Mouse (Mus musculus): ENCODE data around the gene Tmem91. TPM values are rescaled to one million over a fixed set of nuclear protein-coding genes. Genes with fewer than 3 reads are reported as not detected.

The Tmem91 gene
- total RNA-seq, 1 experiment, result 0.94 TPM

GRCm38 (mm10) chr7:25669631-25670030, 5.3 kb downstream of the Tmem91 start:
- peaks cover 5 to 44% of the 10 kb centered on the region in 2 experiments for H3K4me1 ChIP-seq (ENCODE audit: control insufficient read depth in 2 of 2, insufficient read depth in 2 of 2, low read length in 2 of 2, poor library complexity in 1 of 2)
- TF ChIP-seq ZNF384 (IDR thresholded peaks at IDR 0.05; ENCODE audit: low read depth, low read length) (no peak), CHD2 (IDR thresholded peaks at IDR 0.05; ENCODE audit: low read depth, low read length) (no peak), MAFK (IDR thresholded peaks at IDR 0.05; ENCODE audit: insufficient read depth, low read depth, low read length) (no peak), HCFC1 (IDR thresholded peaks at IDR 0.05; ENCODE audit: borderline replicate concordance, insufficient read depth, low read length) (no peak), ZC3H11A (IDR thresholded peaks at IDR 0.05; ENCODE audit: borderline replicate concordance, low read depth, low read length) (no peak)
- no peak overlapping the region for H3K9ac ChIP-seq (ENCODE audit: insufficient read depth, low read depth, low read length, poor library complexity, severe bottlenecking)
- DNase-seq (ENCODE audit: low read depth, low spot score), result no peak
- peak overlapping the region; percentile 91 for H3K27ac ChIP-seq (ENCODE audit: insufficient read depth, low read depth, low read length, poor library complexity, severe bottlenecking)
- H3K36me3 ChIP-seq (ENCODE audit: control insufficient read depth, insufficient read depth, low read length, poor library complexity, severe bottlenecking), result peaks cover 43% of the 10 kb centered on the region
- in situ Hi-C loops (cut with MboI; ENCODE audit: low sequenced_read_pairs in 2 of 2, unreplicated experiment in 2 of 2), result no loop called here
- H3K4me3 ChIP-seq (ENCODE audit: insufficient read depth in 1 of 2, low read depth in 1 of 2, low read length in 2 of 2, poor library complexity in 1 of 2, severe bottlenecking in 1 of 2), result peak overlapping the region; percentile 0 to 46; a peak in 3 of 4 replicates
- H3K9me3 ChIP-seq (ENCODE audit: control insufficient read depth, insufficient read depth, low read depth, low read length), result no peaks in the 10 kb centered on the region

GRCm38 (mm10) chr7:25669158-25669557, 5.8 kb downstream of the Tmem91 start:
- no peak for DNase-seq (ENCODE audit: low read depth, low spot score)
- Histone ChIP-seq H3K36me3 (ENCODE audit: control insufficient read depth, insufficient read depth, low read length, poor library complexity, severe bottlenecking) (peaks cover 47% of the 10 kb centered on the region), H3K4me3 (ENCODE audit: insufficient read depth in 1 of 2, low read depth in 1 of 2, low read length in 2 of 2, poor library complexity in 1 of 2, severe bottlenecking in 1 of 2) (peak overlapping the region in 1 of 2 experiments; percentile 0; a peak in 1 of 4 replicates), H3K4me1 (ENCODE audit: control insufficient read depth in 2 of 2, insufficient read depth in 2 of 2, low read length in 2 of 2, poor library complexity in 1 of 2) (peaks cover 5 to 39% of the 10 kb centered on the region in 2 experiments), H3K9ac (ENCODE audit: insufficient read depth, low read depth, low read length, poor library complexity, severe bottlenecking) (no peak overlapping the region), H3K27ac (ENCODE audit: insufficient read depth, low read depth, low read length, poor library complexity, severe bottlenecking) (peak overlapping the region; percentile 86), H3K9me3 (ENCODE audit: control insufficient read depth, insufficient read depth, low read depth, low read length) (no peaks in the 10 kb centered on the region)
- in situ Hi-C loops (cut with MboI; ENCODE audit: low sequenced_read_pairs in 2 of 2, unreplicated experiment in 2 of 2), result no loop called here
- TF ChIP-seq MAFK (IDR thresholded peaks at IDR 0.05; ENCODE audit: insufficient read depth, low read depth, low read length) (no peak), ZNF384 (IDR thresholded peaks at IDR 0.05; ENCODE audit: low read depth, low read length) (no peak), CHD2 (IDR thresholded peaks at IDR 0.05; ENCODE audit: low read depth, low read length) (no peak), ZC3H11A (IDR thresholded peaks at IDR 0.05; ENCODE audit: borderline replicate concordance, low read depth, low read length) (no peak), HCFC1 (IDR thresholded peaks at IDR 0.05; ENCODE audit: borderline replicate concordance, insufficient read depth, low read length) (no peak)

- Histone ChIP-seq H3K27ac (ENCODE audit: insufficient read depth, low read depth, low read length, poor library complexity, severe bottlenecking) (no peak overlapping the region), H3K9me3 (ENCODE audit: control insufficient read depth, insufficient read depth, low read depth, low read length) (no peaks in the 10 kb centered on the region), H3K4me1 (ENCODE audit: control insufficient read depth in 2 of 2, insufficient read depth in 2 of 2, low read length in 2 of 2, poor library complexity in 1 of 2) (peaks cover 5 to 41% of the 10 kb centered on the region in 2 experiments), H3K36me3 (ENCODE audit: control insufficient read depth, insufficient read depth, low read length, poor library complexity, severe bottlenecking) (peaks cover 70% of the 10 kb centered on the region), H3K4me3 (ENCODE audit: insufficient read depth in 1 of 2, low read depth in 1 of 2, low read length in 2 of 2, poor library complexity in 1 of 2, severe bottlenecking in 1 of 2) (no peak overlapping the region), H3K9ac (ENCODE audit: insufficient read depth, low read depth, low read length, poor library complexity, severe bottlenecking) (no peak overlapping the region)
- TF ChIP-seq HCFC1 (IDR thresholded peaks at IDR 0.05; ENCODE audit: borderline replicate concordance, insufficient read depth, low read length) (no peak), CHD2 (IDR thresholded peaks at IDR 0.05; ENCODE audit: low read depth, low read length) (no peak), MAFK (IDR thresholded peaks at IDR 0.05; ENCODE audit: insufficient read depth, low read depth, low read length) (no peak), ZC3H11A (IDR thresholded peaks at IDR 0.05; ENCODE audit: borderline replicate concordance, low read depth, low read length) (no peak), ZNF384 (IDR thresholded peaks at IDR 0.05; ENCODE audit: low read depth, low read length) (no peak)
- DNase-seq (ENCODE audit: low read depth, low spot score), result no peak
- in situ Hi-C loops (cut with MboI; ENCODE audit: low sequenced_read_pairs in 2 of 2, unreplicated experiment in 2 of 2), result no loop called here
Observed at GRCm38 (mm10) chr7:25666381-25666780, 8.6 kb downstream of the Tmem91 start.

- TF ChIP-seq ZNF384 (IDR thresholded peaks at IDR 0.05; ENCODE audit: low read depth, low read length) (no peak), HCFC1 (IDR thresholded peaks at IDR 0.05; ENCODE audit: borderline replicate concordance, insufficient read depth, low read length) (peak; percentile 78; the same call in 1 of the 2 replicates)
- Histone ChIP-seq H3K4me3 (ENCODE audit: insufficient read depth in 1 of 2, low read depth in 1 of 2, low read length in 2 of 2, poor library complexity in 1 of 2, severe bottlenecking in 1 of 2) (peak within 1 kb of the TSS; percentile 86 to 92), H3K36me3 (ENCODE audit: control insufficient read depth, insufficient read depth, low read length, poor library complexity, severe bottlenecking) (peaks cover 25% of the 10 kb centered on the region), H3K9ac (ENCODE audit: insufficient read depth, low read depth, low read length, poor library complexity, severe bottlenecking) (peak within 1 kb of the TSS; percentile 87), H3K9me3 (ENCODE audit: control insufficient read depth, insufficient read depth, low read depth, low read length) (no peaks in the 10 kb centered on the region), H3K4me1 (ENCODE audit: control insufficient read depth in 2 of 2, insufficient read depth in 2 of 2, low read length in 2 of 2, poor library complexity in 1 of 2) (peaks cover 6 to 12% of the 10 kb centered on the region in 2 experiments; a peak in 3 of 4 replicates), H3K27ac (ENCODE audit: insufficient read depth, low read depth, low read length, poor library complexity, severe bottlenecking) (peak within 1 kb of the TSS; percentile 45)
- in situ Hi-C loops (cut with MboI; ENCODE audit: low sequenced_read_pairs in 2 of 2, unreplicated experiment in 2 of 2), result no loop called here
- peak; percentile 100 for DNase-seq (ENCODE audit: low read depth, low spot score)
Observed at GRCm38 (mm10) chr7:25658657-25659472, 16.1 kb downstream of the Tmem91 start, which contains the start of the genes Bckdha and Exosc5. Gene Bckdha, minus strand, starts transcription at chr7:25658981. Gene Exosc5, plus strand, starts transcription at chr7:25659164.

Data from ES-E14 (cell line).